Mouse (Mus musculus) cerebellum, adult 18-20 months (tissue): ENCODE results near the gene Rbm45.
A peak's percentile ranks its signal among the peaks of the same experiment; 100 is the strongest.

Source experiments
- DNase-seq, 2 experiments: peaks; one replicate each; pipeline ENCODE4 v3.0.0; 2021

Rbm45 gene

DNA sequence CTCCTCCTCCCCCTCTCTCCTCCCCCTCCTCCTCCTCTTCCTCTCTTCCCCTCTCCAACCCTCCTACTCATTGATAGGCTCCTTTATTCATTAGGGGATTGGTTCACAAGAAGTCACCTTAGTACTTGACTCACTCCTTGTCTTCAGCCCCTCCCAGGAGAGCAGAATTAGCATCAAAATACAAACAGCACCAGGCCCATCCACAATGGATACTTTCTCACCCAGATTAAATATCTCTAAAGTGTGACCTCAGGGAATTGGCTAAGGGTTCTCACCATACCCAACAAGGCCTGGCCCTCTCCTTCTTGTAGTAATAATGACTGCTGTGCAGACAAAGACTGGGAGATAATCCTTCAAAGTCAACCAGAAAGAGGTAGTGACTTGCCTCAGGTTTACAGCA, 30.4 kb downstream of the Rbm45 start:
- no peak for DNase-seq

DNA sequence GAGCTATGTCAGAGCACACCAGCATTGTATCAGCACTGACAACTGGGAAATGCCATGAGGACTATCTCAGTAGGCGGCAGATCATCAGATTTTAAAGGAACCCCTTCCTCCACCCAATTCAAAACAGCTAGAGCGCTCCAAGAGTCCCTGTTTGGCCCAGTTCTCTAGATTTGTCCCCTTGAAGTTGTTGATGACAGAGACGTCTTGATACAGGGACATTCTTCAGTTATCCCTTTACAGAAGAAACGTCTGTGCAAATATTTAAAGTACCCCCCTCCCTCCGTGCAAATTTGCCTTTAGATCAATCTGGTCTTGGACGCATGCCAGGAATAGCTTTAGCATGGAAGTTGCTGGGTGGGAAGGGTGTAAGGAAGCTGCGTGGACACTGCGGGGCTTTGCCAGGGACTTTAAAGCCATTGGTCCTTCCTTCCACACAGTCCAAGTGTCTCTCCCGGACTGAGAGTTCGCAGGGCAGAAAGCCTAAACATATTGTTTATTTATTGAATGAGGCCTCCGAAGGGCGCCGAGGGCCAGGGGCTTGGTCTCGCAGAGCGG, 35.9 kb downstream of the Rbm45 start:
- peak in 1 of 2 experiments; percentile 49 for DNase-seq

DNA sequence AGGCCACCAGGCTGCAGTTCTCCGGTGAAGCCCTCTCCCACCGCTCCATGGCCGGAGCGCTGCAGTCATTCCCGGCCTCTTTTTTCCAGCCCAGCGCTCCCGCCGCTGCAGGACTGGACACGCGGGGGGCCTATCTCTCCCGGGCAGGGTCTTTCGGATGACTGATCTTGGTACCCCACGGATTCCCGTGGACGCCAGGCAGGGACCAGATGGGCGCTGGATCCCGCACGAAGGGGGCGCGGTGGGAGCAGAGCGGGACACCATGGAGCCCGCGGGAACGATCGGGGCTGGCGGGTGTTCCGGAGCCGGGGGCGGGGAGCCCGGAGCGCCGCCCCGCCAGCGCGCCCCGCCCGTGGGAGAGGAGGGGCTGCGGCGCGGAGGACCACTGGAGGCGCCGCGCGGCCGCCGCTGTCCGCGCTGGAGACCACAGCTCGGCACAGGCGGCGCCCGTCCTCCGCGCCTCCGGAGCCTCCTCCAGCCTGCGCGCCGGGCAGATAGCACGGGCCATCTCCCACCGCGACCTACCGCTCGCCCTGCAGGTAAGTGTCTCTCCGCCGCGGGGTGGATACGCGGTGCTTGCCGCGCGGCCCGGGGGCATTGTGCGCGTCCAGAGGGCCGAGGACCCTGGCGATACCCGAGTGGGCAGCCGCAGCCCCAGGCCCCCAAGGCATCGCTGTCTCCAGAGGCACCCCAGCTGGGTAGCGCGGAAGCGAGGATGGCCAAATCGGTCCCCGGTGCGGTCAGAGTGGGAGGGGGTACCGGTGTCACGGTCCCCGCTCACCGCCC, 36.6 kb downstream of the Rbm45 start, which contains the start of gene Osbpl6:
Gene Osbpl6, plus strand, starts transcription at position 358 of the 786 bp plus-strand sequence.
- DNase-seq: peak; percentile 75 to 89

DNA sequence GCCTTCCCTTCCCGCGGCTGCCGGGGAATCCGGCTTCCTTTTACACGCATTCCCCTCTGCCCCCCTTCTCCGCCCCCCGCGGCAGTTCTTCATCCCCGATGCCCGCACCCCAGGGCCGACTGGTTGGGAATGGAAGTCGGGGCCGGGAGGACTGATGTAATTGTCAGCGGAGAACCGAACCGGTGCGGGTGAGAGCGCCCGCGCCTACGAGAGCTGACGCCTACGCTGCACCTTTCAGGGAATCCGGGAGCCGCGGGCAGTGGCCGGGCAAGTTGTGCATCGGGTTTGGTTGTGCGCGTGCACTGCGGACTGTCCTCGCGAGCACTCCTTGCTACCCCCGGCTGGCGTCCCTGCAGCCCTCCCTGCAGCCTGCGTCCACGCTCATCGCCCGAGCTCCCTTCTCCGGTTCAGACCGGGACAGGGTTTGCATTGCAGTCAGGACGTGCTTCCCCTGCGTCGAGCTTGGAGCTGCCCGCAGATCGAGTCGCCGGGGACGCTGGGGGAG, 37.2 kb downstream of the Rbm45 start:
- DNase-seq: peak; percentile 82 to 85

DNA sequence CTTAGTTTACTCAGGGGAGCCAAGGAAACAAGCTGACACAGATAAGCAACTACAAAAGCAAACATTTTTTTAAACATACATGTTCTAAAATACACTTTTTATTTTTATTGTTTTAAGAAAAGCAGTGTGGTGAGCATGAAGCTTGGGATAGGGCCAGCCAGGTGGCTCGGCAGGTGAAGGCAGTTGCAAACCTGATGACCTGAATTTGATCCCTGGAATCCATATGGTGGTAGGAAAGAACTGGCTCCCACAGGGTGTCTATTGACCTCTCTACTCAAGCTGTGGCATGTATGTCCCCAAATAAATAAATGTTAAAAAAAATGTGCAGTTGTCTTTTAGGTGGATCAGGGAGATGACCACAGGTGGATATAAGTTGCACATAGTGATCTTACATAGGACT, 39.7 kb downstream of the Rbm45 start:
- DNase-seq: peak; percentile 40 to 48

DNA sequence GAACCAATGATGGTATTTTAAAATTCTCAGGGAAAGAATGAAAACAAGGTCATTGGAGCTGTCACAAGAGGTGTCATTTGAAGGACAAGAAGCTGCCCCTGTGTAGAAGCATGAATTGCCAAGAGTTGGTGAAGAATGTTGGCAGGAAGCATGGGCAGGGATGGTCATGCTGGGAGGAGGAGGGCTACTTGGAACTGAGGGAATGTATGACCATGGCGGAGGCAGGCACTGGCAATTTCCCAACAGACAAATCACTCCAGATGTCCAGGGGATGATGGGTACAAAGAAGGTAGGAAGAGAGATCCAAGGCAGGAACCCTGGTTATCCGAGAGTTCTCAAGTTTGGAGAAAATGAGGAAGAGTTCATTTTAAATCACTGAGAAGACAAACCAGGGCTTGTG, 40.2 kb downstream of the Rbm45 start:
- peak; percentile 55 to 60 for DNase-seq

DNA sequence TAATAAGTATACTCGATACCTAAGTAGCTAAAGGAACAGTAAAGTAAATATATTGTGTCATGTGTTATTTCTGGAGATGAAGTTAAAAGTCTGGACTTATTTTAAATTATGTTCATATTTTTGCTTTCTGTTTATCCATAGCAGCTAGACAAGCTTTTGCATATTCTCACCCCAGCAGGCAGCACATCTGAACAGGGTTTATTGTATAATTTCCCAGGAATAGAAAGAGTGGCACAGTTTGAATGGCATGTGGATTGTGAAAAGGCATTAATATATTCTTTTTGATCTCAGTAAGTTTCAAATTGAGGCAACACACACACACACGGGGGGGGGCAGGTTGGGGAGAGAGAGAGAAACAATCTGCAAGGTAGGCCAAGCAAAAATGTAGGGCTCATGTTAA, 43.1 kb downstream of the Rbm45 start:
- DNase-seq: no peak

DNA sequence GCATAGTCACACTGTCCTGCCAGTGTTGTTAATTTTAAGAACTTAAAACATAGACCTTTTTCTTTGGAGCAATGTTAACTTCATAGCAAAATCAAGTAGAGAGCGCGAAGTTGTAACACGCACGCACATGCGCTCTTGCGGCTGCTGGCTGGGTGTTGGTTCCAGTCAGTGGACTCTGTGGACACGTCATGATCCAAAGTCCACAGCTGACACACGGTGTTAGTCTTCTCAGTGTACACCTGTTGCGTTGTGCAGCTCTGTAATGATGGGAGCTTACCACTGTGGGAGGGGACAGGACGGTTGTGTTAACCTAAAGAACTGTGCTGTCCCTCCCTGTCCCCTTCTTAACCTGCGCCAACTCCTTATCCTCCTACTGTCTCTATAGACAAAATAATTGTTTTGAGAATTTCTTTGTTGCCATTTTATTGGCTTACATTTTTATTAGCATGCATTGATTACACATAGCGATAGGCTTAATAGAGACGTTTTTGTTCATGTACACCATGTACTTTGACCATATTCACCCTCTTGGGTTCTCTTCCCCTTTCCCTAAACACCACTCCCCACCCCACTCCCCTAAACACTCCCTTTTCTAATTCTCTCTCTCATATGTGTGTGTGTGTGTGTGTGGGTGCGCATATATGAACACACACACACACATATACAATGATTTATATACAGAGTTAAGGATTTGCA, 47.8 kb downstream of the Rbm45 start:
- no peak for DNase-seq

DNA sequence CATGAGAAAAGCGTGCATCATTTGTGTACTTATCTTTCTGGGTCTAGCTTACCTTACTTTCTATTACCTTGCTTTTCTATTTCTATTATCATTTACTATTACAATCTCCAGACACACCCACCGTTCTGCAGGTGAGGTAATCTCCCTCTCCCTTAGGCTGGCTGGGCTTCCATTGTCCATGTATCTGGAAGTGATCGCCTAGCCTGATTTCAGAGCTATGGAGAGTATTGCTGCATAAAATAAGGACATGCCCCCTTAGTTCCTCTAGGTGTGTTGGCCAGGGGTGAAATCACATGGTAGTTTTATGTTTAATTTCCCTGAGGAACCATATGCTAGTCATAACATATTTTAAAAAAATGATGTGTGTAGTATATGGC, 48.3 kb downstream of the Rbm45 start:
- no peak for DNase-seq

DNA sequence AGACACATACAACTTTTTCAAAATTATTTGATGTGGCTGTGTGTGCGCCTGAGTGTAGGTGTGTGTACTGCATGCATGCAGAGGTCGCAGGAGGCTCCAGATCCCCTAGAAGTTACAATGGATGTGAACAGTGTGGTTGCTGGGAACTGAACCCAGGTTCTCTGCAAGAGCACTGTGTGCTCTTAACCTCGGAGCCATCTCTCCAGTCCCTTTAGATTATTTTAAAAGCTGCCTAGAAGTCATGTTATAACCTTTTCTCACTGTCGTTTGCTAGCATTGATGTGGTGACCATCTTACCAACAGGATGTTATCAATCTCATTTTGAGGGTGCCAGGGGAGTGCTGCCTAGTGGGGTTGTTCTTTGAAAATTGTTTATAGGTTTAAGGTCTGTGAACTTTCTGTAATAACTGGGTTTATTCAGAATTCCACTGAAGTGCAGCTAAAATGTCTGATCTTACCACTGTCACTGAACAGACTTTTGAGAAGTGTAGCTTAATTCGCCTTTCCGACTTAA, 51.7 kb downstream of the Rbm45 start:
- no peak for DNase-seq

DNA sequence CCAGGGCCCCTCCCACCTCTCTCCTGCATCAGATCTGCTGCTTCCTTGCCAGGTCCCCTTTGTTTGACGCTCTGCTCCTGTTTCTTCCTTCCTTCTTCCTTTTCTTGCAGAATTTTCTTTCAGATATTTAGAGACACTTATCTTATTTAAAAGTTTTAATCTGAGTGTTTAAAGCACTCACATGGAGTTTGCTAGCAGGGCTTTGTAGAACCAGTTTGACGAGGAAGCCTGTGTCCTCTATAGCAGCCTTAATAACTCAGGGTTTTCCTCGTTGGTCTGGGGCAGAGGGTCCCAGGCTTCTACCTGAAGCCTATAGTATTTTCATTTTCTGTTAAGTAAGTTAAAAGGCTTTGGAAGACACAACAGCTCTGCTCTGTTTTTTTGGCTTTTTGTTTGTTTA, 57.0 kb downstream of the Rbm45 start:
- DNase-seq: no peak

DNA sequence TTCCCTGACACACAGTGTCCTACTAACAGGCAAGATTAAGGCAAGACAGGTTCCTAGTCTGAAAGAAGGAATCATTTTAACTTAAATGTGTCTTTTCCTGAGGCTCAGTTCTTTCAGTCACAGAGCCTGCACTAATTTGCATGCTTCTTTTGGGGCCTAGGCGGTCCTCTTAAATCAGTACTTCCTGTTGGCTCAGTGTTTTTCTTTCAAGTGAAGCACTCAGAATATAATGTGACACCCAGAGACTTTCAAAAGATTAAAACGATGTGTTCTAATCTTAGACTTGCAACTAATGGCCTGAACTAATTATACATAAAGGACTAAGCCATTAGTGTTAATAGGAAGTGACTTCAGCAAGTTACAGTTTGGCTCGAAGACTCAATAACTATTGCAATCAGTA, 59.5 kb downstream of the Rbm45 start:
- DNase-seq: no peak

DNA sequence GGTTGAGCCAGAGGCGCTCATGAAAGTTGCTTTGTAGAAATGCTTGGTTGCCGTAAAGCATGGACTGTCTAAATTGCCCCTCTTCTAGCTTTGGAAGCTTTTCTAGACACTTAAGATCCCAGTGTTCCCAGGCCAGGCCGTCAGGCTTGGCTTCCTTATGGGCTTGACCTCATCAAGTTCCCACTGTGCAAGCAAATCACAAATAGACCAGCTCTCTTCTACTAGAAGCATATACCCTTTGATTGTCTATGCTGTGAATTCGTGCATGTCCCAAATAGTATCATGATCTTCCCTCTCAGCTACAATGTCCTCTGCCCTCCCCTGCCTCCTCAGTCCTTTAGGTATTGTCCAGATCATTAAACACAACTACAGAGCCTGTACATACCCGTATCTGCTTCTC, 60.1 kb downstream of the Rbm45 start:
- no peak for DNase-seq

DNA sequence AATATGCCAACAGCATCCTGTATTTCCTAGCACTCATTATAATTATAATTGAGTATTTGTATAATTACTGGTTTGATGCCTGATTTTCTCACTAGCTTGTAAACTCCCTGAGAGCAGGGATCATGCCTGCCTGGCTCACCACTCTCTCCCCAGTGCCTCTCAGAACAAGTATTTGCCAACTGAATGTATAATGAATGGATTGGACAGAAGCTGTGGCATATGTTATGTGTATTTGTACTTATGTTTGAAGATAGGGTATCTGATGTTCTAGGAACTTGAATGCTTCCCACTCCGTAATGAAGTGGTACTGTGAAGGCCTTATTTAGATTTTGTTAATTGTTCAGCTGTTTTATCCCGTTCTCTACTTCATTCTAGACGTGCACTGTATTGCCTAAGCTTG, 60.8 kb downstream of the Rbm45 start:
- DNase-seq: no peak
